Mouse (Mus musculus): ENCODE measurements around the gene Col4a1.

GRCm38 (mm10) chr8:11313176-11314111, 818 bp upstream of the Col4a1 start:
- TF ChIP-seq CTCF (IDR thresholded peaks at IDR 0.05; ENCODE audit: extremely low read depth, insufficient read depth, insufficient read length, insufficient replicate concordance) (no peak), POLR2A (IDR thresholded peaks at IDR 0.05; ENCODE audit: low read depth, low read length) (no peak)
